Mouse (Mus musculus): Measurements from ENCODE around the gene Gstp1. TPM values are rescaled to one million over a fixed set of nuclear protein-coding genes. Genes with fewer than 3 reads are reported as not detected.
"Not testable (repeated sequence)": the region's sequence is repeated elsewhere in the genome, so short reads cannot be mapped to it uniquely, and the experiment has no call there.

Gstp1 gene
- polyA plus RNA-seq, 1 experiment from 2014 or later = 441 TPM

GRCm38 (mm10) chr19:4066280-4066679 is 28.5 kb upstream of the Gstp1 start:
- no peak for TF ChIP-seq CTCF (IDR thresholded peaks at IDR 0.05; ENCODE audit: low read depth)
- 61% methylated on average over 6 of the region's 6 CpGs for WGBS
- DNase-seq (ENCODE audit: low spot score) = no peak
- no peak overlapping the region for H3K9ac ChIP-seq (ENCODE audit: low read depth, low read length)
- H3K9me3 ChIP-seq (replicated peaks; ENCODE audit: low read length) = no peaks in the 10 kb centered on the region
- no peaks in the 10 kb centered on the region for H3K27me3 ChIP-seq (ENCODE audit: insufficient read depth, low read length)
- no peak overlapping the region for H3K4me2 ChIP-seq (ENCODE audit: low read length)
- H3K36me3 ChIP-seq (ENCODE audit: insufficient read depth, low read length) = no peaks in the 10 kb centered on the region
- H3K4me3 ChIP-seq (replicated peaks; ENCODE audit: low read depth, low read length) = no peak overlapping the region
- H3K27ac ChIP-seq = no peak overlapping the region
- ATAC-seq (replicated peaks; ENCODE audit: low FRiP score, low read depth) = no peak
- no peaks in the 10 kb centered on the region for H3K4me1 ChIP-seq (replicated peaks; ENCODE audit: insufficient read depth, low read length)

DNA sequence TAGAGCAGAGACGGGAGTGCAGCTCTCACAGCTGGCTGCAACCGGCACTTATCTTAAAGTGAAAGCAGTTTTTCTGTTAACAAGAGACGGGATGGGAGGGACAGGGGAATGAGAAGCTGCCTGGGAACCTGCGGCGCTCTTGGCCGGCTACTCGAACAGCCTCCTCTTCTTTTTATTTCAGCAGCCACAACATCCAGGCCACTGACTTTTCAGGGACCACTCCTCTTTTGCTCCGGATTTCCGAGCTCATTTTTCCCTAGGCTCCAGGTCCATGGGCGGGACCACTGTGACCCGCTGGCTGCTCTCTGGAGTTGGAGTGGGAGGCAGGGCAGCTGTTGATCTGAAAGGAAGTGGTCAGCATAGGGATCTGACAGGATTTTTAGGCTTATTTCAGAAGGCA is 26.7 kb upstream of the Gstp1 start:
- WGBS = 0% methylated on average over 2 of the region's 11 CpGs
- not testable (repeated sequence) for H3K36me3 ChIP-seq (ENCODE audit: insufficient read depth, low read length); H3K9ac ChIP-seq (ENCODE audit: low read depth, low read length); H3K9me3 ChIP-seq (replicated peaks; ENCODE audit: low read length); DNase-seq (ENCODE audit: low spot score); ATAC-seq (replicated peaks; ENCODE audit: low FRiP score, low read depth); H3K4me1 ChIP-seq (replicated peaks; ENCODE audit: insufficient read depth, low read length); H3K27me3 ChIP-seq (ENCODE audit: insufficient read depth, low read length); H3K4me2 ChIP-seq (ENCODE audit: low read length); H3K4me3 ChIP-seq (replicated peaks; ENCODE audit: low read depth, low read length); H3K27ac ChIP-seq

DNA sequence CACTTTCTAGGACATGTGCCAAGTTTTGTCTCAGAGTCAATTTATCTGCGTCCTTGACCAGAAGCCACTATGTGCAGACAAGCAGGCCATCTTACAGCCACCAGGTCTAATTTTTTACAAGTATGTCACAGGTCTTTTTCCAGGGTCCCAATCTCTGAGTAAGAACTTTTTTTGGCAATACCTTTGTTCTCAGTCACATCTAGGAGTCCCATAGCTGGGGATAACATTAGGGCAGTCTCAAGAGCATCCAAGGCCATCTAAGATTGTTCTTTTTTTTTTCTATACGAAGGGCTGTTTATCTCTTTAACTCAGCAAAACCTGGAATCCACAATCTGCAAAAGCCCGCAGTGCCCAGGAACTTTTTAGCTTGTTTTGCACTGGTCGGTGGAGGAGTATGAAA is 25.6 kb upstream of the Gstp1 start:
- 54% methylated on average over 2 of the region's 4 CpGs for WGBS
- not testable (repeated sequence) for H3K36me3 ChIP-seq (ENCODE audit: insufficient read depth, low read length); H3K4me1 ChIP-seq (replicated peaks; ENCODE audit: insufficient read depth, low read length); ATAC-seq (replicated peaks; ENCODE audit: low FRiP score, low read depth); H3K4me2 ChIP-seq (ENCODE audit: low read length); H3K9ac ChIP-seq (ENCODE audit: low read depth, low read length); H3K9me3 ChIP-seq (replicated peaks; ENCODE audit: low read length); H3K27ac ChIP-seq; H3K4me3 ChIP-seq (replicated peaks; ENCODE audit: low read depth, low read length); DNase-seq (ENCODE audit: low spot score); H3K27me3 ChIP-seq (ENCODE audit: insufficient read depth, low read length)

DNA sequence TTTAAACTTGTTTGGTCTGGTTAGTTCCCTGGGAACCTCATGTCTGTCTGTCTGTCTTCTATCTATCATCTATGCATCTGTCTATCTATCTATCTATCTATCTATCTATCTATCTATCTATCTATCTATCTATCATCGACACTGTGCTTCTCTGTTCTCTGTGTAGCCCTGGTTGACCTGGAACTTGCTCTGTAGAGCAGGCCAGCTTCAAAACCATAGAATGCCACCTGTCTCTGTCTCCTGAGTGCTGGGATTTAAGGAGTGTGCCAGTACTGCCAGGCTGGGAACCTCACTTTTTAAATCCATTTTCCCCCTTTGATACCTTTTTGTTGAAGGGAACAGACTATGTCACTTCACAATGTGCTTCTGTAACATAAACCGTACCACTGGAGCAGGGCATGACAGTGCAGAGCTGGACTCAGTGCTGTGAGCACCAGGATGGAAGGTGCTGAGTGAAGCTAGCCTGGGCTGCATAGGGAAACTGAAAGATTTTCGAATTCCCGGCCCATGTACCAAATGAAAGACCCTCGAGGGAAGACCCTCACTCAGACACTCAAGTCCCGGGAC is 23.2 kb upstream of the Gstp1 start:
- H3K36me3 ChIP-seq (ENCODE audit: insufficient read depth, low read length) = no peaks in the 10 kb centered on the region
- no peak overlapping the region for H3K27ac ChIP-seq
- H3K9me3 ChIP-seq (replicated peaks; ENCODE audit: low read length) = no peaks in the 10 kb centered on the region
- TF ChIP-seq CTCF (IDR thresholded peaks at IDR 0.05; ENCODE audit: low read depth) = no peak
- no peak overlapping the region for H3K4me2 ChIP-seq (ENCODE audit: low read length)
- peaks cover 2% of the 10 kb centered on the region; the same call in 1 of the 2 replicates for H3K4me1 ChIP-seq (replicated peaks; ENCODE audit: insufficient read depth, low read length)
- no peaks in the 10 kb centered on the region for H3K27me3 ChIP-seq (ENCODE audit: insufficient read depth, low read length)
- DNase-seq (ENCODE audit: low spot score) = no peak
- 90% methylated on average over 6 of the region's 6 CpGs for WGBS
- no peak overlapping the region for H3K9ac ChIP-seq (ENCODE audit: low read depth, low read length)
- no peak overlapping the region for H3K4me3 ChIP-seq (replicated peaks; ENCODE audit: low read depth, low read length)
- no peak for ATAC-seq (replicated peaks; ENCODE audit: low FRiP score, low read depth)

DNA sequence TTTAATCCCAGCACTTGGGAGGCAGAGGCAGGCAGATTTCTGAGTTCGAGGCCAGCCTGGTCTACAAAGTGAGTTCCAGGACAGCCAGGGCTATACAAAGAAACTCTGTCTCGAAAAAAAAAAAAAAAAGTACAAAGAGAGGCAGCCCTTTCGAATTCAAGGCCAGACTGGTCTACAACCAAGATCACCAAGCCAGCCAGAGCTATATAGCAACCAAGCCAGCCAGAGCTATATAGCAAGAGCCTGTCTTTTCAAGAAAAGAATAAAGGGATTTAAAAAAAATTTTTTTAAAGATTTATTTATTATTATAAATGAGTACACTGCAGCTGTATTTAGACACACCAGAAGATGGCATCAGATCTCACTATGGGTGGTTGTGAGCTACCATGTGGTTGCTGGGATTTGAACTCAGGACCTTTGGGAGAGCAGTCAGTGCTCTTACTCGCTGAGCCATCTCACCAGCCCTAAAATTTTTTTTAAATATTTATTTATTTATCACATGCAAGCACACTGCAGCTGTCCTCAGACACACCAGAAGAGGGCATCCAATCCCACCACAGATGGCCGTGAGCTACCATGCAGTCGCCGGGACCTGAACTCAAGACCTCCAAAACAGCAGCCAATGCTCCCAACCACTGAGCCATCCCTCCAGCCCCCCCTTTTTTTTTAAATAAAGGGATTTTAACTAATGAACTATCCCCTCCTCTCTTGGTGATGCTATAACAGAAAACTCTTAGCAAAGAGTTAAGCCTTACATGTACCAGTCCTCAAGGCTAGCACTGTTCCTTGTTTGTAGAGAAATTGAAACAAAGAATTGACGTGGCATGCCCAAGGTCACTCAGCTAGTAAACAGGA is 22.5 kb upstream of the Gstp1 start:
- not testable (repeated sequence) for DNase-seq (ENCODE audit: low spot score); H3K36me3 ChIP-seq (ENCODE audit: insufficient read depth, low read length); H3K27ac ChIP-seq; H3K4me2 ChIP-seq (ENCODE audit: low read length); ATAC-seq (replicated peaks; ENCODE audit: low FRiP score, low read depth); H3K4me1 ChIP-seq (replicated peaks; ENCODE audit: insufficient read depth, low read length); H3K27me3 ChIP-seq (ENCODE audit: insufficient read depth, low read length); H3K4me3 ChIP-seq (replicated peaks; ENCODE audit: low read depth, low read length); H3K9ac ChIP-seq (ENCODE audit: low read depth, low read length); H3K9me3 ChIP-seq (replicated peaks; ENCODE audit: low read length)
- 88% methylated on average over 8 of the region's 8 CpGs for WGBS

GRCm38 (mm10) chr19:4059069-4059740 is 21.4 kb upstream of the Gstp1 start, which contains the start of gene Gstp3:
Gene Gstp3 (minus strand): TSS chr19:4059569.
- no peak for TF ChIP-seq CTCF (IDR thresholded peaks at IDR 0.05; ENCODE audit: low read depth)
- DNase-seq (ENCODE audit: low spot score) = no peak
- peaks cover 4% of the 10 kb centered on the region; the same call in 1 of the 2 replicates for H3K4me1 ChIP-seq (replicated peaks; ENCODE audit: insufficient read depth, low read length)
- H3K36me3 ChIP-seq (ENCODE audit: insufficient read depth, low read length) = no peaks in the 10 kb centered on the region
- H3K4me2 ChIP-seq (ENCODE audit: low read length) = no peak within 1 kb of the TSS
- H3K27ac ChIP-seq = no peak within 1 kb of the TSS
- H3K9me3 ChIP-seq (replicated peaks; ENCODE audit: low read length) = no peaks in the 10 kb centered on the region
- WGBS = 78% methylated on average over 15 of the region's 15 CpGs
- no peak within 1 kb of the TSS for H3K4me3 ChIP-seq (replicated peaks; ENCODE audit: low read depth, low read length)
- H3K27me3 ChIP-seq (ENCODE audit: insufficient read depth, low read length) = no peaks in the 10 kb centered on the region
- no peak within 1 kb of the TSS for H3K9ac ChIP-seq (ENCODE audit: low read depth, low read length)
- 0 out of 2 replicates have a peak, but pooled peaks have one; percentile 13 for ATAC-seq (replicated peaks; ENCODE audit: low FRiP score, low read depth)

All from kidney, postnatal 0 days (tissue).